Mouse (Mus musculus) cerebellum, adult 8-10 months (tissue): ENCODE measurements around the gene Lrrc63.
A peak's percentile ranks its signal among the peaks of the same experiment; 100 is the strongest.
"Not testable (repeated sequence)": the region's sequence is repeated elsewhere in the genome, so short reads cannot be mapped to it uniquely, and the experiment has no call there.

Source experiments
- DNase-seq: peaks from one replicate; pipeline ENCODE4 v3.0.0; 2022

Lrrc63 gene

DNA sequence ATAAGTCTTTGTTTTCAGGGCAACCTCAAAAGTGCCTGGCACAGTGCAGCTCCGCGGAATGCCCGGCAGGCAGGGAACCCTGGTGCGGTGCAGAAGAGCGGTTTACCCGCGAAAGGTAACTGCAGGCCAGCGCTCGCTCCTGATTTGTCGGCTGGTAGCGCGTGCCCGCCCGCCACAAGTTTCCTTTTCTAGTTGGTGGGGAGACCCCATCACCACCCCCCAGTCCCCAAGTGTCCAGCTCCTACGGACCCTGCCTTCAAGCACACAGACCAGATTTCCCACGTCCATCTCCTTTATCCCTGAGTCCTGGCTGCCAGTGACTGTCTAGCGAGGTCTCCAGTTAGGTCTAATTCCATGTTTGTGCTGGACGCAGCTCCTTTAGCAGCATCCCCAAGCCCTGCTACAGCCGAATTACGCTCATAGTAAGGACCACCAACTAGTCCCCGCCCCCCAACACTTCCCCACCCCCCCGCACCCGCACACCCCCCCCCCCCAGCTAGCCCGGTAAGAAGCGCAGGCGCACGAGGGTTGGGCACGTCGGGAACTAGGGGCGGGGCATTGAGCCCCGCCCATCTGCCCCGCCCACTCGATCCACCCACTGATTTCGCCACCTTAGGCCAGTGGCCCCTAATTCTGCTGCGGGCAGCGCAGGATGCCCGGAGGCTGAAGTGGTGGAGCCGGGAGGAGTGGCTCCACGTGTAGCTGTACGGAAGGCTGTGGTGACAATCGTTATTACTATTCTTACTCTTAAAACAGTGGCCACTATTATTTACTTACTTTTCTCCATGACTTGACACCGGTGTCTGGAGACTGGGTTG lies at the start of gene Lrrc63, which contains the start of gene Lcp1:
Gene Lrrc63 (minus strand): TSS at position 381 of the 818 bp plus-strand sequence.
Gene Lcp1 (plus strand): TSS at position 601 of the 818 bp plus-strand sequence.
- peak; percentile 43 for DNase-seq

DNA sequence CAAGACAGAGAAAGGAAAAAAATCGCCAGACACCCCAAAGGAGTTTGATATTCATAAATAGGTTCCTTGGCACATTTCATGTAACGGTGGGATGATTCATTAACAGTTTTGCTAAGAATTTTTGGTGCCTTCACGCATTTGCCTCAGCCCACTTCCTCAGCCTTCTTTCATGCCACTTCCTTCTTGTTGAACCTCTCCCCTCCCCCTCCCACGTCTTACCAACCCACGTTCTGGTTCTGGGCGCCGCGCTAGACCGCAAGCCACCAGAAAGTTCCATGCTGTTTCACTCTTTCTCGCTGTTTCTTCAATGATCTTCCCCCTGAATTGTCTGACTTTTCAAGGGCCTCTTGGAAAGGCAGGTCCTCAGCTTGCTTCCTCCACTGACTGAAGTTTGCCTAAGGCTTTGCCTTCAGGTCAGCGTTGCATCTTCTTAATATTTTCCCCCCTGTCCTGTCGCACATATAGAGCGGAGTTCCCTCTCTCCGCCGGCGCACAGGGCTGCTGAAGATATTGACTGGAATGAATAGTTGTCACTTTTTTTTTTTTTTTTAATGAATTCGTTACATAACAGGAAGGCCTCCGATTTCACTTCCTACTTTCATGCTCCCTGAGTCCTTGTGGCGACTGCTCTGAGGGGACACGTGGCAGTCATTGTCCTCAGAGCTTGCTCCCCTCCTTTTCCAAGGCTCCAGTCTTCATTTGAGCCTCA lies 48.7 kb upstream of the Lrrc63 start:
- no peak for DNase-seq

GRCm38 (mm10) chr14:75178801-75179211 lies 48.1 kb upstream of the Lrrc63 start:
- DNase-seq, result no peak

GRCm38 (mm10) chr14:75178384-75178793 lies 47.7 kb upstream of the Lrrc63 start:
- no peak for DNase-seq

GRCm38 (mm10) chr14:75177400-75177799 lies 46.7 kb upstream of the Lrrc63 start:
- no peak for DNase-seq

- DNase-seq, result no peak
Observed at GRCm38 (mm10) chr14:75176425-75177045, 45.9 kb upstream of the Lrrc63 start.

GRCm38 (mm10) chr14:75175781-75176180 lies 45.1 kb upstream of the Lrrc63 start:
- DNase-seq, result no peak

DNA sequence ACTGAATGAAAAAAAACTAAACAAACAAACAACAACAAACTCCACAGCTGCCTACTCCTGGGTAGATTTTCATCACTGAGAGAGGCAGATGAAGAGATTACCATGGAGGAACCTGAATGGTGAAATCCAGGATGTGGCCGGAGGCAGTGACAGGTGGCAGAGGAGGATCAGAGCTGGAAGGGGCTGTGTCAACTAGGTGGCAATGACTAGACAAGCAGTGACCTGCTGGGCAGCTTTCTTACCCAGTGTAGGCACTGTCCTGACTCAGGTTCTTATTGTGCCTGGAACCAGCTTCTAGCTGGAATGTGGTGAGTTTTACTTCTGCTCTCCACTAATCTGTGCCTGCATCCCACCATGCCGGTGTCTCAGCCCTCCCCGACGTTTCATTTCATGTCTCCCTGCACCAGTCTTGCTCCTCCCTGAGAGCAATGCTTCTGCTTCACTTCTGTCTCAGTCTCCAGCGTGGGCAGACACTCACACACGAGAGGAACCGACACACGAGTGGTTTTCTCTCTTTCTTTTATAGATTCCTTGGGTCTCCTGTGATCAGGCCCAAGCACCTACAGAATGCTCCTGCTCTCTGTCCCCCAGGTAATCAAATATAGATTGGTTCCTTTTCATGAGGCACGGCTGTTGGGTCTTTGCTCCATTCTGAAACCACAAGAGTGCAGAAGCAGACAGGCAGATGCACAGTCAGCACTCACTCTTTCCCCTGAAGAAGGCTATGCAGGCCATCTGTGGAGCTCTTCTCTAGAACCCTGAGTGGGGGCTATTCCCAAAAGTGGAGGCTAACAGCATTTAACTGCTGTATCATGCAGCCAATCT lies 44.3 kb upstream of the Lrrc63 start:
- no peak for DNase-seq

DNA sequence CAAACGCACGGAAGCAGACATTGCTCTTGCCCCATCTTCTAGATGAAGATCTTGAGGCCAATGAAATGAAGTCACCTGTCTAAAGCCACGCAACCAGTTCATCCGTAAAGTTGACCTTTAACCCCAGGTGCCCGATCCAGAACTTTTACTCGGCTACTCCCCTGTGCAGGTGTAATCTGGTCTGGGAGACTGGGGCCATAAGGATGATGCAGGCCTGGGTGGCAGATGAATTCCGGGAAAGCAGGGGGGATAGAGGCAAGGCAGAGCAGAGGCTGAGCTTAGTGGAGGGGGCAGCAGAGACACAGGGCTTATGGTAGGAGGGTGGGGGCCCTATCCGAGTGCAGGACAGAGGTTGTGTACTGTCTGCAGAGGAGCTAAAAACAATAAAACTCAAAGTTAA lies 43.6 kb upstream of the Lrrc63 start:
- no peak for DNase-seq

DNA sequence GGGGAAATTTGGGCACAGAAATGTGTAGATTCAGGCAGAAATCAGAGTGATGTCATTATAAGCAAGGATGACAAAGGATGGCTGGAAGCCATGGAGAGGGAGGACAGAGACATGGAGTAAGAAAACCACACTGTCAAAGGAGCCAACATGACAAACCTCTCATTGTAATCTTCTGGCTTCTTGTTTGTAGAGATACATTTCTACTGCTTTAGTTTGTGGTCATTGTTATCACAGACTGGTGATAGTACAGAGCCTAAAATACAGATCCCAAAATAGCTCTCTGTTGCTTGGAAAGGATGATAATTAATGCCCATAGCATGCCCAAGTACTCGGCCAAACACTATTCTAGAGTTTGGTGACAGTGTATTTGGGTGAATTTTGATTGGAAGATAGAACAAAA lies 39.9 kb upstream of the Lrrc63 start:
- DNase-seq, result no peak

- DNase-seq, result no peak
Observed at GRCm38 (mm10) chr14:75168501-75168900, 37.8 kb upstream of the Lrrc63 start.

GRCm38 (mm10) chr14:75165574-75166131 lies 35.0 kb upstream of the Lrrc63 start:
- no peak for DNase-seq

DNA sequence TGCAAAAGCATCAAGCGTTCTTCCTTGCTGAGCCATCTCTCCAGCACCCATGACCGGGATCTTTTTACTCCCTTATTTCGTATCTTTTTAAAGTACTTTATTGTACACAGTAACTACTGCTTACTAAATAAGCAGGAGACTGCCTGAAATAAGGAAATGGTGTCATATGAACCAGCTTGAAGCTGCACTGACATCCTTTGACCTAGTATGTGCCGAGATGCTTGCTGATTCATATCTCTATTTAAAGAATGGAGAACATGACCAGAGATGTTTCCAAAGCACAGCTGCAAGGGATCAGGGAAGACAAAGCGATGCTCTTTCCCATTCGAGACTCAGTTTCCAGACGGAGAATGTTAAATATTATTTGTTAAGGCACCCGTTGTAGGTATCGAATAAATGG lies 33.7 kb upstream of the Lrrc63 start:
- DNase-seq, result no peak

GRCm38 (mm10) chr14:75163866-75164265 lies 33.2 kb upstream of the Lrrc63 start:
- DNase-seq, result no peak

DNA sequence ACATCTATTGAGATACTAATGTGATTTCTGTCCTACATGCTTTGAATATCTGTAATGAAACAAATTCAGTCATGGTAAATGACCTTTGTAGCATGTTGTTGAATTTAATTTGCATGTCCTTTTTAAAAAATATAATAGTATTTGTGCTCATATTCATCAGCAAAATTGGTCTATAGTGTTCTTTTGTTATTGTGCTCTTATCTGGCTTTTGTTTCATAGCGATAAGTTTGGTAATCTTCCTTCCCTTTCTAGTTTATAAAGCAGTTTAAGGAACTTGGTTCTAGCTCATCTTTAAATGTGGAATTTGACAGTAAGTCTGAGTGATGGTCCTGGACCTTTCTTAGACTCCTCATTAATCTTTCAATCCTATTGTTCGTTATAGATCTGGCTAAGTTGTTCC lies 28.7 kb upstream of the Lrrc63 start:
- DNase-seq, result no peak

DNA sequence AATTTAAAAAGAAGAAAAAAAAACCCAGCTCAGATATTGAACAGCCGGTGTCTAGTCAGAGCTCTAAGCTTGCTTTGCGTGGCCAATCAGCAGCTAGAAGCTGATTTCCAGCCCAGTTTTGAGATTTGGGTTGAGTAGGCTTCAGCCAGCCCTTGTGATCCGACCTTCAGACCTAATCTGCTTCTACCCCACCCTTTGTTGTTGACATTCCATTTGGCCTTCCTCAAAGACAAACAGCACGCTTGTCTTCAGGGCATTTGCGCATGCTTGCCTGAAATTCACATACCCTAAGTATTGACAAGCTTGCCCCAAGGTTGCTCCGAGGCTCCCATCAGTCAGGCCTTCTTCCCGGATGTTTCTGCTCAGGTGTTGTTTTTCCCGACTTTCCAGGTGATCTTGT lies 23.8 kb upstream of the Lrrc63 start:
- no peak for DNase-seq

DNA sequence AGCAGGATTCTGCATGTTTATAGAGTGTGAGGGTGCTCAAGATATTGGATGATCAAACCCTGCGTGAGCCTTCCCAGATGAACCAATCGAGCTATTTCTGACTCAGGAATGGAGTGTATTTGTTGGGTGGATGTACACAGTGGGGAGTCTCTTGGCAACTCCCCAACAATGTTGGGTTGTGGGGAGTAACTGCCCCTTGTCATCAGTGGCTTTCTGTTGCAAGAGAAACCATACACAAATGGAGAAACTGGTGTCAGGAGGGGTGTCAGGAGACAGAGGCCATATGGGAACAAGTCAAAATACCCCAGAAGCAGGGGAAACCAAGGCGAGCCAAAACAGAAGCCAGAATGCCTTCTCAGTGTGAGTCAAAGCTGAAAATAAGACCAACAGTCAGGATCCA lies 20.5 kb upstream of the Lrrc63 start:
- DNase-seq, result no peak

DNA sequence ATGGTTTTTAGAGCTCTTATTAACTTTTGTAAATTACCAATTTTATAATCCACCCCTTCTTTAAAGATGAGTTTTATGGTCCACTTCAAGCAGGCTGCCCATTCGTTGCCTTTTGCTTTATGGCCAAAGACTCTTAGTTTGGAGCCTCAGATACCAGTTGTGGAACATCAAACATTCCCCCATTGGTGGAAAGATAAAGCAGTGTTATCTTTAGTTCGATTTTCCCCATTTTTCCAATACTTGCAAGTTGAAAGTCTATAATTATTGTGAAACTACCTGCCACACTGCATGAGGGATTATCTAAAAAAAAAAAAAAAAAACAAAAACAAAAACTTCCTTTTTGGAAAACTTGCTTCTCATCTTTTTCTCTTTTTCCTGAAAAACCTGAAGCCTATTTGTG lies 20.0 kb upstream of the Lrrc63 start:
- no peak for DNase-seq

DNA sequence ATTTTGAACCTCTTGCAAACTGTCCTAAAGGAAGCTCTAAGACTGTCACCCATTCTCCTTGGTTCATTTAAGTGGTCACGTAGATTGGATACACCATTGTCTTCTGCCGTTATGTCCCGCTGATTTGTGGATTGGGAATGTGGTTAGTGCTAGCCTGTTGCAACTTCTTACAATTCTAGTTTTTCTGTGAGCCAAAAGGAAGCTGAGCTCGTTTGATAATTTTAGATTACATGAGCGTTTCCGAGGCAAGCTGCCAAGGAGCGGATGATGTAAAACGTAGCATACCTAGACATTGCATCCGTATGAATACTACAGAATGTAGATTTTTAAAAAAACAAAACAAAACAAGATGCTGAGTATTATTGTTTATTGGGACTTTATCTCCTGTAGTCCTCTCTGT lies 17.5 kb upstream of the Lrrc63 start:
- no peak for DNase-seq

- DNase-seq, result not testable (repeated sequence)
Observed at GRCm38 (mm10) chr14:75147706-75148105, 17.0 kb upstream of the Lrrc63 start.

DNA sequence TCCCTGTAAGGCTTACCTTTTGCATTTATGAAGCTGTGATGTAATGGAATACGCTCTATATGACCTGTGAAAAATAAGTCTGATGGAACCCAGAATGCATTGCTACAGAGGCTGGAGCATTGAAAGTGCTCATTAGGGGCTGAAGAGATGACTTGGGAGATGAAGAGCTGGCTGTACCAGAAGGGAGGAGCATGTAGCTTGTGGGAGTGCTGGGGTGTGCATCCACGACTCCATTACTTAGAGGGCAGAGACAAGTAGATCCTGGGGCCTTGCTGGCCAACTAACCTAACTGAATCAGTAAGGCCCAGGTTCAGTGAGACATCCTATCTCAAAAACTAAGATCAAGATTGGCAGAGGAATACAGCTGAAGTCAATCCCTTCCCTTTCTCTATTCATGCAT lies 8.5 kb upstream of the Lrrc63 start:
- DNase-seq, result no peak

DNA sequence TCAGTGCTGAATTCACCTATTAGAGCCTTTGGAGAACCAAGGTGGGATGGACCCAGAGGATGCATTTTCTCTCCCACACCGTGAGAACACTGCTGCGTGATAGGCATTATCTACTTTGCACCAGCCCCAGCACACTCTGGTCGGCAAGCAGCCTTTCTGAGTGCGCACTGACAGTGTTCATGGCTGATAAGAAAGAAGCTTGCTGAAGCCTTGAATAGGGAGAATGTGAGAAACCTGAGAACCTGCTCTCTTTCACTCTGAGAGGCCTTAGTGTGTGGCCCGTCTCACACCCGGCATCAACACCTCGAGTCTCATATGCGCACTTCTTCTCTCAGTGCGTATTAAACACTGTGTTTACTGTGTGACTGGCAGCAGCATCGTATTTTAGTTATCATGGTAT lies 7.8 kb upstream of the Lrrc63 start:
- DNase-seq, result no peak
